Mouse (Mus musculus): ENCODE measurements at regions not wholly inside any gene's neighbourhood (a gene's known extent, or its start where the extent isn't known, plus 50 kb on each side); places are given as distances from the start of the nearest gene placed in this dataset.

DNA sequence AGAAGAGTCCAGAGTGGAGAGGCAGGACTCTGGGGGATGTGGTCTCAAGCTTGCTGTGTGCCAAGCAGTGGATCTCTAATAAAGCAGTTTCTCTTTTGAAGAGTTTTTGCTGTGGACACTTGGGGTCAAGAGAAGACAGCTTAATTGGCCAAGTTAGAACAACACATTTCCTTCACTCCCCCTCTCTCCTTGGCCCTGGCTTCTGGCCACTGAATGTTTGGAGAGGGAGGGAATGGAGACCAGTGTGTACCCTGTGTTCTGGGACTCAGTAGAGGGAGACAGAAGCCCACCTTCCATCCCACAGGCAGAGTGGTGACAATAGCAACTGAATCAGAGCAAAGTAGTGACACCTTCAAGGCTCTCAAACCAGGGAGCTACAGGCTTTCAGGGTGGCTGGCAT is 77.3 kb upstream of the Kcnd3 start:
- DNase-seq (ENCODE audit: low spot score) = no peak
- TF ChIP-seq POLR2AphosphoS5 (IDR thresholded peaks at IDR 0.05; ENCODE audit: insufficient replicate concordance, low read depth, low read length) (no peak), CTCF (IDR thresholded peaks at IDR 0.05; ENCODE audit: low read depth, low read length) (no peak), GATA1 (IDR thresholded peaks at IDR 0.05; ENCODE audit: borderline replicate concordance, low read length) (no peak), GATA2 (IDR thresholded peaks at IDR 0.05; ENCODE audit: borderline replicate concordance, low read depth, low read length) (no peak), TAL1 (conservative IDR thresholded peaks at IDR 0.05; ENCODE audit: low read depth, low read length) (no peak)
- H3K36me3 ChIP-seq (replicated peaks) = no peaks in the 10 kb centered on the region
- H3K4me3 ChIP-seq (ENCODE audit: low read depth, low read length) = no peak overlapping the region
- no peaks in the 10 kb centered on the region for H3K4me1 ChIP-seq (ENCODE audit: insufficient read depth, low read depth, low read length)
- ATAC-seq (ENCODE audit: extremely low read depth, insufficient number of reproducible peaks, low FRiP score, poor library complexity, severe bottlenecking) = no peak
- H3K9me3 ChIP-seq (replicated peaks) = no peaks in the 10 kb centered on the region
- H3K27me3 ChIP-seq (ENCODE audit: insufficient read depth, low read length) = no peaks in the 10 kb centered on the region

DNA sequence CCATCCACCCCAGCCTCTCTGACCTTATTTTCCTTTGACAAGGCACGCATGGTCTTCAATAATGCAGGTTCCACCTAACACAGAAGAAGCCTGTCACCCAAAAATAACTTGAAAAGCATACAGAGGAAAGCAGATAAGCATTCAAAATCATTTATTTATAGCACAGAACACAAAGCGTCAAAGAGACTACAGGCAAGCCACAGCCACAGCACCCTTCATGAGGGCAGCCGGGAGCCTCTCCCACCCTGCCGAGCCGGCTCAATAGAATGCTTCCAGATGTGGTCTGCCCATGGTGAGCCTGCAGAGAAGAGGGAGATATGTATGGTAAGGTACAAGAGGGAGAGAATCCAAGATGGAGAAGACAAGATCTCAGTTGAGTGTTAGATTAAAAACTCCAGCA is 76.7 kb upstream of the Kcnd3 start:
- no peak for DNase-seq (ENCODE audit: low spot score)
- Histone ChIP-seq H3K36me3 (replicated peaks) (no peaks in the 10 kb centered on the region), H3K4me1 (ENCODE audit: insufficient read depth, low read depth, low read length) (no peaks in the 10 kb centered on the region), H3K4me3 (ENCODE audit: low read depth, low read length) (no peak overlapping the region), H3K9me3 (replicated peaks) (no peaks in the 10 kb centered on the region), H3K27me3 (ENCODE audit: insufficient read depth, low read length) (no peaks in the 10 kb centered on the region)
- no peak for TF ChIP-seq GATA2 (IDR thresholded peaks at IDR 0.05; ENCODE audit: borderline replicate concordance, low read depth, low read length)
- no peak for TF ChIP-seq POLR2AphosphoS5 (IDR thresholded peaks at IDR 0.05; ENCODE audit: insufficient replicate concordance, low read depth, low read length)
- no peak for TF ChIP-seq GATA1 (IDR thresholded peaks at IDR 0.05; ENCODE audit: borderline replicate concordance, low read length)
- TF ChIP-seq CTCF (IDR thresholded peaks at IDR 0.05; ENCODE audit: low read depth, low read length) = no peak
- TF ChIP-seq TAL1 (conservative IDR thresholded peaks at IDR 0.05; ENCODE audit: low read depth, low read length) = no peak
- no peak for ATAC-seq (ENCODE audit: extremely low read depth, insufficient number of reproducible peaks, low FRiP score, poor library complexity, severe bottlenecking)

DNA sequence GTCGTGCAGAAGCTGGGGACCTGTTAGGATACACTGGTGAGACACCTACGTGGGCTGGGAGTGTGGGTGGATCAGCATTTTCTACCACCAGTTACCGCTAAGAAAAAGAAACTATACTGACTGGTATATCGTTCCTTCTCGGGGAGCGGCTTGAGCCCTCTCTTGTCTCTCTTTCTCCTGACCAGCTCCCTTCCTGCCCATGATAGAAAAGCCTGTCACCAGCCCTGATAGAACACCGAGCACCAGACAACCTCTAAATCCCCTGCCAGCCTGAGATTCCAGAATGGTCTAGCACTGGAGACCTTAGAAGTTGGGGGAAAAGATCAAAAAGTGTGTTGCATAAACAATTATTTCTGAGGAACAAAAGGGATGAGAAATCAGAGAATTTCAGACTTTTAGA is 76.3 kb upstream of the Kcnd3 start:
- H3K27me3 ChIP-seq (ENCODE audit: insufficient read depth, low read length) = no peaks in the 10 kb centered on the region
- no peak overlapping the region for H3K4me3 ChIP-seq (ENCODE audit: low read depth, low read length)
- ATAC-seq (ENCODE audit: extremely low read depth, insufficient number of reproducible peaks, low FRiP score, poor library complexity, severe bottlenecking) = no peak
- TF ChIP-seq GATA2 (IDR thresholded peaks at IDR 0.05; ENCODE audit: borderline replicate concordance, low read depth, low read length) (no peak), POLR2AphosphoS5 (IDR thresholded peaks at IDR 0.05; ENCODE audit: insufficient replicate concordance, low read depth, low read length) (no peak), GATA1 (IDR thresholded peaks at IDR 0.05; ENCODE audit: borderline replicate concordance, low read length) (no peak), TAL1 (conservative IDR thresholded peaks at IDR 0.05; ENCODE audit: low read depth, low read length) (no peak), CTCF (IDR thresholded peaks at IDR 0.05; ENCODE audit: low read depth, low read length) (no peak)
- no peaks in the 10 kb centered on the region for H3K36me3 ChIP-seq (replicated peaks)
- H3K9me3 ChIP-seq (replicated peaks) = no peaks in the 10 kb centered on the region
- DNase-seq (ENCODE audit: low spot score) = no peak
- no peaks in the 10 kb centered on the region for H3K4me1 ChIP-seq (ENCODE audit: insufficient read depth, low read depth, low read length)

DNA sequence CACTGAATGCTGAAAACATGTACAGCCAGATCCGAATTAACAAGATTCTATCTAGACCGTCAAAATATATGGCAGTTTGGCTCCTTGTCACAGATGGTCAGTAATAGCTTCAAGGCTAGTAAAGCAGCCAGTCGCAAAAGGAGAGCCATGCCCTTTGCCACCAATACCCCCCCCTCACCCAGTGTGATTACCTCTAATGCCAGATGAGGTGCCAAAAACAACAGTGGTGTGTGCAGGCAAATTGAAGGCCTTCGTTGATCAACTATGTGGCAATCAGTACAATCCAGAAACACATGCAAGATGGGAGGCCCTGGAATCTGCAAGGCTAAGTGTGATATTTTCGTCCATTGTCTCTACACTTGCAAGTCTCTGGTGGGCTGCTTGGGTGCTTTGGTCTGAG is 75.8 kb upstream of the Kcnd3 start:
- ATAC-seq (ENCODE audit: extremely low read depth, insufficient number of reproducible peaks, low FRiP score, poor library complexity, severe bottlenecking) = no peak
- no peak for DNase-seq (ENCODE audit: low spot score)

DNA sequence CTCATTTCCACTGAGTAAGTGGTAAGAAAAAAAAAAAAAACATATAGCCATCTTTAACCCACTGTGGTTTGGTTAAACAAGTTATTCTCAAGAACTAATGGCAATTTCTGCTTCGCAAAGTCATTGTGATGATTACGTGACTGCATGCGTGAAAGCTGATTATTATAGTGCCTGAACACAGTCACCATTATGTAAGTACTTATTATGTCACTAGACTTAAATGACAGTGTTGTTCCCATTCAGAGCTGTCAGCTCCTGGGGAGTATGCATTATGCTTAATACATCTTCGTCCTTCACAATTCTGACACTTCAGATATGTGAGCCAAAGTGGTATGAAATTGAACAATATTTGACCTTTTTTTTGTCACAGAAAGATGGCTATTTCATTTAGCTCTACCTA is 71.3 kb upstream of the Kcnd3 start:
- Histone ChIP-seq H3K4me3 (ENCODE audit: low read depth, low read length) (no peak overlapping the region), H3K36me3 (replicated peaks) (no peaks in the 10 kb centered on the region), H3K4me1 (ENCODE audit: insufficient read depth, low read depth, low read length) (no peaks in the 10 kb centered on the region), H3K27me3 (ENCODE audit: insufficient read depth, low read length) (no peaks in the 10 kb centered on the region), H3K9me3 (replicated peaks) (no peaks in the 10 kb centered on the region)
- TF ChIP-seq POLR2AphosphoS5 (IDR thresholded peaks at IDR 0.05; ENCODE audit: insufficient replicate concordance, low read depth, low read length) = no peak
- no peak for TF ChIP-seq GATA1 (IDR thresholded peaks at IDR 0.05; ENCODE audit: borderline replicate concordance, low read length)
- no peak for TF ChIP-seq GATA2 (IDR thresholded peaks at IDR 0.05; ENCODE audit: borderline replicate concordance, low read depth, low read length)
- TF ChIP-seq TAL1 (conservative IDR thresholded peaks at IDR 0.05; ENCODE audit: low read depth, low read length) = no peak
- no peak for TF ChIP-seq CTCF (IDR thresholded peaks at IDR 0.05; ENCODE audit: low read depth, low read length)
- DNase-seq (ENCODE audit: low spot score) = no peak
- ATAC-seq (ENCODE audit: extremely low read depth, insufficient number of reproducible peaks, low FRiP score, poor library complexity, severe bottlenecking) = no peak

More for the DNA sequence above, 75.8 kb upstream of the Kcnd3 start:
- Histone ChIP-seq H3K36me3 (replicated peaks) (no peaks in the 10 kb centered on the region), H3K9me3 (replicated peaks) (no peaks in the 10 kb centered on the region), H3K4me3 (ENCODE audit: low read depth, low read length) (no peak overlapping the region), H3K27me3 (ENCODE audit: insufficient read depth, low read length) (no peaks in the 10 kb centered on the region), H3K4me1 (ENCODE audit: insufficient read depth, low read depth, low read length) (no peaks in the 10 kb centered on the region)
- TF ChIP-seq GATA2 (IDR thresholded peaks at IDR 0.05; ENCODE audit: borderline replicate concordance, low read depth, low read length) = no peak
- no peak for TF ChIP-seq POLR2AphosphoS5 (IDR thresholded peaks at IDR 0.05; ENCODE audit: insufficient replicate concordance, low read depth, low read length)
- no peak for TF ChIP-seq GATA1 (IDR thresholded peaks at IDR 0.05; ENCODE audit: borderline replicate concordance, low read length)
- no peak for TF ChIP-seq CTCF (IDR thresholded peaks at IDR 0.05; ENCODE audit: low read depth, low read length)
- TF ChIP-seq TAL1 (conservative IDR thresholded peaks at IDR 0.05; ENCODE audit: low read depth, low read length) = no peak

DNA sequence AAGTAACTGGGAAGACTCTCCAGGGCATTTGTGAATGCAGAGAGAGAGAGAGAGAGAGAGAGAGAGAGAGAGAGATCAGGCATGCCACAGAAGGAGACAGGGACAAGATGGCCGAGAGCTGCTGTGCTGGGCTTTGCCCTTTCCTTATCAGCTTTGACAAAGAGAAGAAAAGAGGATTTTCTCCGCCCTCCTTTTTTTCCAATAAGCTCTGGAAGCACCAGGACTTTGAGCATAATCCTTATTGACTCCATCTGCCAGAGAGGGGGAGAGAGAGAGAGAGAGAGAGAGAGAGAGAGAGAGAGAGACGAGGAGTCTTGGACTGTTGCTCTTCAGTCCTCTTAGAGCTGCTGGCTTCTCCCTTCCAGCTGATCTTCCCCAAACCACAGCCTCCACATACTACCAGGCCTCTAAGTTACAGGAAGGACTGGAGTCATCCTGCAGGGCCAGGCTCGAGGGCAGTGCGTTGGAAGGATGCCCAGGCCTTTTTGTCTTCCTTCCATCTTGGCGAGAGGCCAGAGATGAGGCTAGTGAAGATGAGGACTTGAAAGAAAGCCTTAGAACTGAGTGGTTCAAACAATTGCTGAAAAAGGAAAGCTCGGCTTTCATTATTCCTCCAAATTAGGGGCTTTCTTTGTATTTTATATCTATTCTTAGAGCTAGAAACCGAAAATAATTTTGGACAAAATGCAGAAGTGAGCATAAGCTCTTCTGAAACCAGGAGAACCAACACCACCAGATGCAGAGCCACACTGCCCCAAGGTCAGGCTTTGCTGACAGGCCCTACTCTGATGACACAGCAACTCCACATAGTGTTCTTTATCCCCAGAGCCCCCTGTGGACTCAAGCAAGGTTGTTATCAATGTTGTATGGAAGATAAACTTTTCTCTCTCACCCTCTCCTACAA is 59.3 kb upstream of the Kcnd3 start:
- TF ChIP-seq TAL1 (conservative IDR thresholded peaks at IDR 0.05; ENCODE audit: low read depth, low read length) (no peak), GATA1 (IDR thresholded peaks at IDR 0.05; ENCODE audit: borderline replicate concordance, low read length) (no peak), POLR2AphosphoS5 (IDR thresholded peaks at IDR 0.05; ENCODE audit: insufficient replicate concordance, low read depth, low read length) (no peak), GATA2 (IDR thresholded peaks at IDR 0.05; ENCODE audit: borderline replicate concordance, low read depth, low read length) (no peak), CTCF (IDR thresholded peaks at IDR 0.05; ENCODE audit: low read depth, low read length) (no peak)
- H3K36me3 ChIP-seq (replicated peaks) = no peaks in the 10 kb centered on the region
- no peak overlapping the region for H3K4me3 ChIP-seq (ENCODE audit: low read depth, low read length)
- 0 out of 2 replicates have a peak, but pooled peaks cover 3% of the 10 kb centered on the region for H3K27me3 ChIP-seq (ENCODE audit: insufficient read depth, low read length)
- ATAC-seq (ENCODE audit: extremely low read depth, insufficient number of reproducible peaks, low FRiP score, poor library complexity, severe bottlenecking) = no peak
- DNase-seq (ENCODE audit: low spot score) = no peak
- no peaks in the 10 kb centered on the region for H3K4me1 ChIP-seq (ENCODE audit: insufficient read depth, low read depth, low read length)
- H3K9me3 ChIP-seq (replicated peaks) = no peaks in the 10 kb centered on the region

Data from G1E (cell line).